Mouse (Mus musculus) heart, embryonic 11.5 days (tissue): ENCODE results near the gene Zfp740. TPM values are rescaled to one million over a fixed set of nuclear protein-coding genes. Genes with fewer than 3 reads are reported as not detected.

ENCODE experiments used
- ATAC-seq: fragments of 200-750 bp; cut with Nextera tagmentation; replicated peaks from 2 replicates; pipeline ENCODE4 v1.8.0; 2017; ENCODE audit warnings: moderate library complexity; ENCODE audit not compliant: insufficient number of reproducible peaks, low FRiP score, low TSS enrichment
- H3K27ac ChIP-seq: fragments of 300-500 bp; sonication (generic); 2 replicates; pipeline ENCODE4 v1.5.1; 2014; ENCODE audit warnings: mild to moderate bottlenecking, low read depth, low read length
- H3K27me3 ChIP-seq: fragments of 300-500 bp; sonication (generic); 2 replicates; pipeline ENCODE4 v1.6.1; 2014; ENCODE audit warnings: mild to moderate bottlenecking, low read length, mixed read lengths; ENCODE audit not compliant: control insufficient read depth, insufficient read depth
- H3K36me3 ChIP-seq: fragments of 300-500 bp; sonication (generic); 2 replicates; pipeline ENCODE4 v1.6.1; 2014; ENCODE audit warnings: mild to moderate bottlenecking, low read length, moderate library complexity, mixed read lengths; ENCODE audit not compliant: control insufficient read depth, insufficient read depth
- H3K4me1 ChIP-seq: fragments of 300-500 bp; sonication (generic); 2 replicates; pipeline ENCODE4 v1.6.1; 2014; ENCODE audit warnings: low read length; ENCODE audit not compliant: control insufficient read depth, insufficient read depth
- H3K4me2 ChIP-seq: fragments of 300-500 bp; sonication (generic); 2 replicates; pipeline ENCODE4 v1.6.1; 2014; ENCODE audit warnings: mild to moderate bottlenecking, moderate library complexity
- H3K4me3 ChIP-seq: fragments of 300-500 bp; sonication (generic); 2 replicates; pipeline ENCODE4 v1.5.1; 2014; ENCODE audit warnings: low read depth, low read length
- H3K9ac ChIP-seq: fragments of 300-500 bp; sonication (generic); 2 replicates; pipeline ENCODE4 v1.6.1; 2014; ENCODE audit warnings: mild to moderate bottlenecking, low read depth, low read length, moderate library complexity
- H3K9me3 ChIP-seq: fragments of 300-500 bp; sonication (generic); replicated peaks from 2 replicates; pipeline ENCODE4 v1.6.1; 2016; ENCODE audit warnings: low read length; ENCODE audit not compliant: control insufficient read depth
- WGBS: fragments of 180-500 bp; shearing (Covaris S2); extraction: QIAGEN DNeasy Blood & Tissue Kit; methylation state at CpG from one replicate; pipeline ENCODE4 v1.1.7; 2014; ENCODE audit not compliant: insufficient replicate concordance; 5-methylcytosine and 5-hydroxymethylcytosine counted together
- polyA plus RNA-seq: library from polyadenylated mRNA; unstranded; fragments of >200 nt; fragmentation: Nextera tagmentation; extraction: Ambion mirVana; gene quantifications from 2 replicates; pipeline ENCODE4 v1.2.1, GENCODE M21; 2014

Zfp740 gene
- polyA plus RNA-seq, 1 experiment from 2014 or later = 25.8 TPM

GRCm38 (mm10) chr15:102198841-102199240 is 4.2 kb upstream of the Zfp740 start:
- H3K27me3 ChIP-seq = no peaks in the 10 kb centered on the region
- no peak overlapping the region for H3K4me2 ChIP-seq
- no peak for ATAC-seq
- H3K9me3 ChIP-seq = no peaks in the 10 kb centered on the region
- WGBS = 81% methylated on average over 4 of the region's 4 CpGs
- H3K36me3 ChIP-seq = no peaks in the 10 kb centered on the region
- H3K4me1 ChIP-seq = peaks cover 6% of the 10 kb centered on the region
- H3K27ac ChIP-seq = no peak overlapping the region
- H3K9ac ChIP-seq = no peak overlapping the region
- H3K4me3 ChIP-seq = no peak overlapping the region

- peak overlapping the region; percentile 85 for H3K4me3 ChIP-seq
These were observed 859 bp downstream of the Zfp740 start for GRCm38 (mm10) chr15:102203835-102204381.

DNA sequence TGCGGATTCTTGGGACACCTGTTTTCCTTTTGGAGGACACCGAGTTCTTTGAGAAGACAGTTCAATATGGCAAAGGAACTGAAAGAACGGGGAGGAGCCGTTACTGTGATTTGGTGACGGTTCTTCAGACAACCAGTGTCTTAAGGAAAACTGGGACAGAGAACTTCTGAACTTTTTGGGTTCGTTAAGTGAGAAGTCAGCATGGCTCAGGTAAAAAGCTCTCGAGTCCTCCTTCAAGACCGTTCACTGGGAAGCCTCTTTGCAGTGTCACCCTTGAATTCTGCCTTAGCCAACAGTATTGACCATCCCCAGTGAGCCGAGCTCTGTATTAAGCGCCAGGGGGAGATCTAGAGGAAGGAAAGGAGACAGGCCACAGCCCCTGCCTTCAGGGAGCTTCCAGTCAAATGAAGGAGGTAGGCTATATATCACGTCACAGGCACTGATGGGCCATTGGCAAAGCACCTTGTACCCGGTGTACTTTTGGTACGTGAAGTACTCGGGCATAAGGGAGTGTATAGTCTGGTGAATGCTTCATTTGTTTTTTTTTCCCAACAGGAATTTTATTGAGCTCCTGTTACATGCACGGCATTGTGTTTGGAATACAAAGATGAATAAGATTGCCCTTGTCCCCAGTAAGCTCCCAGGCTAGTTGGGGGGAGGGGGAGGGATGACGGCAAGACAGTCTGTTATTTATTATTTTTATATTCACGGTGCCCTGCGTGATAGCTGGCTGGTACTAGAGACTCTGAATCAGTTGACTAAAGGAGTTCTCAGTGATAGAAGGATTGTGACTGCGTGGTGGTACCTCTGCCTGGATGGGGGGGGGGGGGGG is 1.8 kb downstream of the Zfp740 start, which contains the start of gene Csad:
TSS of gene Csad (minus strand) at position 51 of the 832 bp plus-strand sequence.
- ATAC-seq = no peak
- peak within 1 kb of the TSS; percentile 89 for H3K4me2 ChIP-seq
- H3K9ac ChIP-seq = peak within 1 kb of the TSS; percentile 93
- H3K4me1 ChIP-seq = peaks cover 24% of the 10 kb centered on the region
- H3K27me3 ChIP-seq = no peaks in the 10 kb centered on the region
- H3K4me3 ChIP-seq = peak within 1 kb of the TSS; percentile 85
- peak within 1 kb of the TSS; percentile 99 for H3K27ac ChIP-seq
- H3K9me3 ChIP-seq = no peaks in the 10 kb centered on the region
- H3K36me3 ChIP-seq = peaks cover 12% of the 10 kb centered on the region
- WGBS = 67% methylated on average over 19 of the region's 19 CpGs

More at GRCm38 (mm10) chr15:102203835-102204381, 859 bp downstream of the Zfp740 start:
- 0% methylated on average over 42 of the region's 72 CpGs for WGBS
- H3K27me3 ChIP-seq = no peaks in the 10 kb centered on the region
- peak; percentile 46 for ATAC-seq
- peak overlapping the region; percentile 99 for H3K27ac ChIP-seq
- H3K4me1 ChIP-seq = peaks cover 24% of the 10 kb centered on the region
- no peaks in the 10 kb centered on the region for H3K9me3 ChIP-seq
- peak overlapping the region; percentile 89 for H3K4me2 ChIP-seq
- H3K9ac ChIP-seq = peak overlapping the region; percentile 93
- H3K36me3 ChIP-seq = peaks cover 9% of the 10 kb centered on the region

DNA sequence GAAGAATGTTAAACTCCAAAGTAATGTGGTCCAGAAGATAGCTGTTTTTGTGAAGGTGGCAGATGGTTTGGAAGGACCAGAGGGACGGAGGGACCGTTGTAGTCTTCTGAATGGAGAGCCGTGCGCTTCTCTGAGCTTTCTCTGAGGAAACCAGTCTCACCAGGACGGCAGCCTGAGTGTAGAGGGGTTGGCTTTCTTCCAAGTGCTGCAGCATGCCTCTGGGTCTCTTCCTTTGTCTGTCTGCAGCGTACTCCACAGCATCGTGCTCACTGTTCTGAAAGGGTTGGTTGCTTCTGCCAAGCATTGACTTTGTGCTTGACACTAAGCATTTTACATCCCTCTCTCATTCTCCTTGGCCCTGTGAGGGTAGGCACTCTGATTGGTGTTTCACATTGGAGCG is 2.7 kb downstream of the Zfp740 start:
- H3K9ac ChIP-seq = peak overlapping the region; percentile 54
- 59% methylated on average over 8 of the region's 8 CpGs for WGBS
- no peaks in the 10 kb centered on the region for H3K27me3 ChIP-seq
- peak overlapping the region; percentile 89 for H3K4me2 ChIP-seq
- H3K4me1 ChIP-seq = peaks cover 24% of the 10 kb centered on the region
- peak overlapping the region; percentile 41; the same call in 1 of the 2 replicates for H3K27ac ChIP-seq
- H3K36me3 ChIP-seq = peaks cover 16% of the 10 kb centered on the region
- H3K9me3 ChIP-seq = no peaks in the 10 kb centered on the region
- H3K4me3 ChIP-seq = peak overlapping the region; percentile 85; the same call in 1 of the 2 replicates
- no peak for ATAC-seq

DNA sequence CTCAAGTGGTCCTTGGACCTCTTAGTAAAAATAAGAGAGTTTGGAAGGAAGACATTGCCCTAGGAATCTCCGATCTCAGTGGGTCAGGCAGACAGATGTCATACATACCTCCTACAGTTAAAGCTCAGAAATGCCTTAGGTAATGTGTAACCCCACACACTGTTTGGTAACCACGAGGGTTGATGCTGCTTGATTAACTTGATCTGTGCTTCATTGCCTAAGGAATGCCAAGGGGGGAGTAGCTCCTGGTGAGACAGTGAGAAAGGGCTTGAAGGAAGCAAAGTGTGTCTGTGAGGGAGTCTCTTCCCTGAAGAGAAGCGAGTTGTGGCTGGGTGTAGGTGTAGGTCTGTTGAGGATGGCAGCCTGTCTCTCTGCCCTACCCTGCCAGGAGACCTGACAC is 4.3 kb downstream of the Zfp740 start:
- no peak for ATAC-seq
- 81% methylated on average over 3 of the region's 3 CpGs for WGBS
- Histone ChIP-seq H3K9ac (no peak overlapping the region), H3K4me1 (peaks cover 20% of the 10 kb centered on the region), H3K36me3 (peaks cover 18% of the 10 kb centered on the region), H3K4me2 (no peak overlapping the region), H3K4me3 (no peak overlapping the region), H3K27ac (no peak overlapping the region), H3K27me3 (no peaks in the 10 kb centered on the region), H3K9me3 (no peaks in the 10 kb centered on the region)

GRCm38 (mm10) chr15:102208092-102208561 is 5.1 kb downstream of the Zfp740 start:
- WGBS = 83% methylated on average over 9 of the region's 9 CpGs
- Histone ChIP-seq H3K27me3 (no peaks in the 10 kb centered on the region), H3K9ac (no peak overlapping the region), H3K4me1 (peaks cover 17% of the 10 kb centered on the region), H3K27ac (no peak overlapping the region), H3K9me3 (no peaks in the 10 kb centered on the region), H3K4me2 (no peak overlapping the region), H3K4me3 (no peak overlapping the region), H3K36me3 (peaks cover 18% of the 10 kb centered on the region)
- ATAC-seq = no peak

GRCm38 (mm10) chr15:102209114-102209513 is 6.1 kb downstream of the Zfp740 start:
- ATAC-seq = no peak
- H3K36me3 ChIP-seq = peaks cover 20% of the 10 kb centered on the region
- no peak overlapping the region for H3K9ac ChIP-seq
- H3K4me3 ChIP-seq = no peak overlapping the region
- peaks cover 17% of the 10 kb centered on the region for H3K4me1 ChIP-seq
- no peak overlapping the region for H3K4me2 ChIP-seq
- 83% methylated on average over 8 of the region's 8 CpGs for WGBS
- no peaks in the 10 kb centered on the region for H3K9me3 ChIP-seq
- no peaks in the 10 kb centered on the region for H3K27me3 ChIP-seq
- H3K27ac ChIP-seq = no peak overlapping the region

- Histone ChIP-seq H3K27ac (no peak overlapping the region), H3K27me3 (no peaks in the 10 kb centered on the region), H3K4me1 (peaks cover 2% of the 10 kb centered on the region), H3K4me3 (no peak overlapping the region), H3K4me2 (no peak overlapping the region), H3K9ac (no peak overlapping the region), H3K9me3 (no peaks in the 10 kb centered on the region), H3K36me3 (peaks cover 20% of the 10 kb centered on the region)
- WGBS = 93% methylated on average over 4 of the region's 4 CpGs
- ATAC-seq = no peak
These were observed 7.8 kb downstream of the Zfp740 start for GRCm38 (mm10) chr15:102210816-102211215.
